Mouse (Mus musculus) layer of hippocampus, adult 9-11 months (tissue): ENCODE results near the gene Agrn.

Experiments
- DNase-seq: peaks from one replicate; pipeline ENCODE4 v3.0.0; 2022

The Agrn gene

DNA sequence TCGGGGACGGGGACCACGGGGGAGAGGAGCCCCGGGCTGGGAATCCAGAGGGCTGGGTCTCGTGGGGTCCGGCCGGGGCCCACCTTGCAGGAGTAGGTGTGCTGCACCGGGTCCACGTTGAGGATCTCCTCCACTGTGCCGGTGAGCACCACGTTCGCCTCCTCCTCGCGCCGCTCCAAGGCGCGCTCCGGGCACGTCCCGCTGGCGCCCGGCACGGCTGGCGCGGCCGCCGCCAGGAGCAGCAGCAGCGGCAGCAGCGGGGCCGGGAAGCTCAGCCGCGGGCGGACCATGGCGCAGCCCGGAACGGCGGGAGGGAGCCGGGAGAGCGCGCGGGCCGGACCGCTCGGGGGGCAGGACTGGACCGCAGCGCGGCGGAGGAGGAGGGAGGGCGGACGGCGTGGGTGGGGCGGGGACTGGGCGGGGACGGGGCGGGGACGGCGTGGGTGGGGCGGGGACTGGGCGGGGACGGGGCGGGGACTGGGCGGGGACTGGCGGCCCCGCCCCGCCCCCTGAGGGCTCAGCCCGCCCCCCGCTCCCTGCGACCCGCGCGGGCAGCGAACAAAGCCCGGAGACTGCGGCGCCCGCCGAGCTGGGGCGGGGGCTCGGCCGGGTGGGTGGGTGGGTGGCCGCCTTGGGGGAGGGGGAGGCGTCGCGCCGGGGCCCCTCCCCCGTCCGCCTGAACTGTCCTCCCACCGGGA lies at the start of gene Agrn:
Gene Agrn, minus strand, starts transcription at position 358 of the 698 bp plus-strand sequence.
- peak; percentile 42 for DNase-seq

DNA sequence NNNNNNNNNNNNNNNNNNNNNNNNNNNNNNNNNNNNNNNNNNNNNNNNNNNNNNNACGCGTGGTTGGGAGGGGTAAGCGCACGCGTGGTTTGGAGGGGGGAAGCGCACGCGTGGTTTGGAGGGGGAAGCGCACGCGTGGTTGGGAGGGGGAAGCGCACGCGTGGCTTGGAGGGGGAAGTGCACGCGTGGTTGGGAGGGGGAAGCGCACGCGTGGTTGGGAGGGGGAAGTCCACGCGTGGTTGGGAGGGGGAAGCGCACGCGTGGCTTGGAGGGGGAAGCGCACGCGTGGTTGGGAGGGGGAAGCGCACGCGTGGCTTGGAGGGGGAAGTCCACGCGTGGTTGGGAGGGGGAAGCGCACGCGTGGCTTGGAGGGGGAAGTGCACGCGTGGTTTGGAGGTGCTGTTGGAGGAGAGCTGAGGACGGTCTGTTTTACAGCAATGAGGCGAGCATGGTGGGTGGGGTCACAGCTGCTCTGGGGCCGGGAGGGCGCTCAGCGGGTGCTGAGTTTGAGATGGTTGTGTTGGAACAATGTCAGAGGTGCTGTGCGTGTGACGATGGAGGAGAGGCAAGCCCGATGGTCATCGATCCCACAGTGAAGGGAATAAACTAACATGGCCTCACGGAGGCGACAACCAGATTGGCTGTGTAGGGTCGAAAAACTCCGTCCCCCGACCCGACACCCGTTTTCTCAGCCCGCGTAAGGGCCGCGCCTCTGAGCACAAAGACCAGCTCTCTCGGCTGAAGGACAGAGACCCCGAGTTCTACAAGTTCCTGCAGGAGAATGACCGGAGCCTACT lies 39.6 kb upstream of the Agrn start:
- no peak for DNase-seq

DNA sequence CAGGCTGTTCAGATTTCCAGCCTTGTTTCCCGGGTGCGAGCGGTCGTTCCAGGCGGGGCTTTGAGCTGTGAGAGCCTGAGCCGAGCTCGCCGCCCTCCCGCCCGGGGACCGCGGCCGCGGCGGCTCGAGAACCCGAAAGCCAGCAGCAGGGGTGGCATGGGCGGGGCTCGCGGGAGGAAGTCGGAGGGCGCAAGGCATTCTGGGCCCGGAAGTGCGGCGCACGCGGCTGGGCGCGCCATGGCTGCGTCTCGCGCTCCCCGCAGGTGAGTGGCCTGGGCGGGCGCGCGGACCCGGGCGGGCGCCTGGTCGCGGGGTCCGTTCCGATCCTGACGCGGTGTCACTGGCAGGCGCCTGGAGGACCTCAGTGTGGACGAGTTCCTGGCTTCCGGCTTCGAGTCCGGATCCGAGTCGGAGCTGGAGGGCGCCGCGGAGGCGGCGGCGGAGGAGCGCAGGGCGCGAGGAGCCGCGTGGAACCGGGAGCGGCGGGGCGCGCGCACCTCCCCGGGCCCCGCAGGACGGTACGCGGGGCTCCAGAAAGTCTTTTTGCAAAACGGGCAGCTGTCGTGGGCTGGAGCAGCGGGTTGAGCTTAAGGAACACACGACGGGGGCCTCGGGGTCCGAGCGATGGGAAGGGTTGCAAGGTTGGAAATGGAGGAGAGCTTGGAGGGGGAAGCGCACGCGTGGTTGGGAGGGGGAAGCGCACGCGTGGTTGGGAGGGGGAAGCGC lies 38.7 kb upstream of the Agrn start, which contains the start of gene Noc2l:
Gene Noc2l, plus strand, starts transcription at position 203 of the 726 bp plus-strand sequence.
- peak; percentile 88 for DNase-seq

DNA sequence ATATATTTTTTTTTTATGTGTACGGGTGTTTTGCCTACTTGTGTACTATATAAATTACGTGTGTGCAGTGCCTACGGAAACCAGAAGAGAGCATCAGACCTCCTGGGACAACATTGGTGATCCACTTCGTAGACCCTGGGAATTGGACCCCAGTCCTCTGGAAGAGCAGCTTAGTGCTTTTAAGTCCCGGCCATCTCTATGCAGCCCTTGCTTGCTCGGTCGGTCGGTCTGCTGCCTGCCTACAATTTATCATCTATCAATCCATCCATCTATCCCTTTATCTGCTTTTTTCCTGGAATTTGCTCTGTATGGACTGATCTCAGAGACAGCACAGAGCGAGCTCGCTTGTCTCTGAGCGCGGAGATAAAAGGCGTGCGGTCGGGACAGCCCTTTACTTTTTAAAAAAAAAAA lies 38.1 kb upstream of the Agrn start:
- no peak for DNase-seq

DNA sequence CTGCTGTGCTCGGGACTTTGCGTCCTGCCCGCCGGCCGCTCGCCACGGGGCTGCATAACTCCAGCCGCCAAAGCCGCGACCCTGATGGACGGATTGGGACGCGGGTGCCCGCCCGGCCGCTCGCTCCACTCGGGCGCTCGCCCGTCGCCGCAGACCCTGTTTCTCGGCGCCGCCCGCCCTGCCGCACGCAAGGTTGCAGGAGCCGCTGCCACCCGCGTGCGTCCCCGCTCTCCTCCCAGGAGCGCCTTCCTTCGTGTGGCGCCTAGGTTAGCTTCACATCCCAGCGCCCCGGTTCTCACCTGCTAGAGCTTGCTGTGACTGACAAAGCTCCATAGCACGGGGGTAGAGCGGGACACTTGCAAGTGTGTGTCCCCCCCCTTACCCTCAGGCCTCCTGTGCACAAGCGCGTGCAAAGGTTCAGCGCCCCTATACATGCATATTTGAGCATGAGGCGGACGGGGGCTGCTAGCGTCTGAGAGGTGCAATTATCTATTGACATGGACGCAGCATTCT lies 37.5 kb upstream of the Agrn start, which contains the start of gene Plekhn1:
Gene Plekhn1, minus strand, starts transcription at position 157 of the 513 bp plus-strand sequence.
- DNase-seq = peak; percentile 67

DNA sequence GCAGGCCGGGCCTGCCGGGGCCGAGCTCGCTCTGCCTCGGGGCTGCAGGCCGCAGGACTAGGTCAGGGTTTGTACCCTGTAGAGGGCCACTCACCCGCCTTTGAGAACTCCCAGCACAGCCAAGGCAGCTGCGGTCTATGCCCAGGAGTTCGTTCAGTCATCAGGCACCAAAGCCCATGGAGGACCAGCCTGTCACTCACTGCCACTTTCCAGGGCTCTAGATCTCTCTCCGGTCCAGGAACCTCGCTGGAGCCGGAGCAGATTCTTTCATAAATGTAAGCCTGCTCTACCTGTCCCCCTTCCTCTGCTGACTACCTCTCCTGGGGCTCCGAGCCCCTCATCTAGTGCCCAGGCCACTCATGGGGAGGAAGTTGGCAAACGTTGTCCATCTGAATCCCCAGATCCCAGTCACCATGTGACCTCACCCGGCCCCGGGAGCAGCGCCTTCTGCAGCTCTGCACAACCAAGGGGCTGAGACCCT lies 36.8 kb upstream of the Agrn start:
- no peak for DNase-seq

DNA sequence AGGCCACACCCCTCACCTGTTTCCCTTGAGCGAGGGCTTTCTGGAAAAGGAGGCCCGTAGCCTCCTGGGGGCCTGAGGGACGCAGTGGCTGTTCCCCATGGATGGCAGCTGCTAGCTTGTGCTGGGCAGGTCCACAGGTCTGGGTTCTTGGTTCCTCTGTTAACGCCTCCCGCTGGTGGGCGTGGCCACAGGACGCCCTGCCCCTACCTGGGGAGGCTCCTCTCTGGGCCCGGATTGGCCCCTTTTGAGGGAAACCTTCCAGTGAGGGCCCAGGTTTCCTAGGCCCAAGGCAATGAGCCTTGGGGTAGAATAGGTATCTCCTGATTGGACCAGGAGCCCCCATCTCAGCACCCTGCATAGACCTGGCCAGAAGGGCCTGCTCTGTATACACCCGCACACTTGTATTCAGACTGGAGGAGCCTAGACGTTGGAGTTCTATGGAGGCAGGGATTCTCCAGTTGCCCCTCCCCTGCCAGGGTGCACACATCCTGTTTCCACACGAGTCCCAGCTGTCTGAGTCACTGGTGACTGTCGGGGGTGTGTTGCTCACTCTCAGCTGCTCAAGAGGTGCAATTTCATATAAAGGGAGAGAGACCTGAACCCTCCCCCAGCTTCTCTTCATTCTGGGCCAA lies 31.2 kb upstream of the Agrn start:
- no peak for DNase-seq

DNA sequence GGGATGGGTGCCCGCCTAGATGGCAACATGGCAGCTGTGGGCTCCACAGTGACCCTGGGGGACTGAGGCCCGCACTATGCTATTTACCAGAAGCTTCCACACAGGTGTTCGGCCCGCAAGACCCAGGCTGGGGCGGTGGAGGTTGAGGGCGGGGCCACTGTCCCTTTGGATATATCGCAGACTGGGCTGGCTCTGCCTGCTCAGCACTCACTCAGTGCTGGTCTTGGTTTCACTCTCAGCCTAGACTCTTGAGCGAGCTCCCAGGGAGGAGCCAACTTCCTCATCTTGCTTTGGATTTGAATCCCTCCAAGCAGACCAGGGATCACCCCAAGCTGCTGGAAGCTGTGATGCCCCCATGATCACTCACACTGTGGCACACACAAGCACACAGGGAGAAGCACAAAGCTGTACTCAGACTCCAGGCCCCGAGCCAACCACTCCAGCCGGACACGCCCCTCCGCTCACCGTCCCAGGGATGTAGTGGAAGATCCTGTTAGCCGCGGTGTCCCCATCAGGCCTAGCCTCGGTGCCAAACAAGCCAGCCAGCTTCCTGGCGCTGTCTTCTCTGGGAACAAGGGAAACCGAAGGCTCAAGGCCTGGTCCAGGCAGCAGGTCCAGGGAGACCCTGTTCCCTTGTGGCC lies 30.6 kb upstream of the Agrn start:
- no peak for DNase-seq

DNA sequence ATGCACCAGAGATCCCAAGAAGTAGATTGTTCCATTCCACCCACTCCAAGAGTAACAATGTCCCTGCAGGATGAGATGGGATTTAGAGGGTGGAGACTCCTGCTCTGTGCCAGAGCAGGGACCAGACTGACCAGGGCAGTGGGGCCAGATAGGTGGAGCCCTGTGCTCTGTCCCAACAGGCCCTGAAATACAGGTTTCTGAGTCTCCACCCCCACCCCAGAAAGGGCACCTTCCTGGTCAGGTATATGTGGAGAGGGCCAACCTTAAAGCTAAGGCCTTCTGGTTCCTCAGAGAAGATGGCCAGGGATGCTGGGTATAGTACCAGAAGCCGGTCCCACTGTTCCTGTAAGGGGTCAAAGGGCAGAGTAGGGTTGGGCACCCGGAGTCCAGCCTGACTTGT lies 27.0 kb upstream of the Agrn start:
- DNase-seq = no peak

DNA sequence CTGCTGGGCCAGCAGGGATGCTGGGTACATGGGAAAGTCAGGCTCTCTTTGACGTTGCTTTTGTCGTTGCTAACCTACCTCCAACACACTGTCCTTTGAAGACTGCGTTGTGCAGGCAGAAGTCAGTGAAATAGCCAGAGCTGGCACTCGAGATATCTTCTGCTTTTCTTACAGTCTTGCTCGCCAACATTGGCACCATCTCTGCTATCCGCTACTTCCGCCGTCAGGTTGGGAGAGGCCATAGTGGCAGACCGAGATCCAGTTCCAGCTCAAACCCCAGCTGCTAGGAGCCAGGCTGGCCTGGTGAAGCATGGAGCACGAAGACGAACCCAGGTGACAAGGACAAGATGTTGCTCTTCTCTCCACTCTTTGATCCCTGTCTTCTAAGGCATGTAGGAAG lies 22.6 kb upstream of the Agrn start:
- no peak for DNase-seq

DNA sequence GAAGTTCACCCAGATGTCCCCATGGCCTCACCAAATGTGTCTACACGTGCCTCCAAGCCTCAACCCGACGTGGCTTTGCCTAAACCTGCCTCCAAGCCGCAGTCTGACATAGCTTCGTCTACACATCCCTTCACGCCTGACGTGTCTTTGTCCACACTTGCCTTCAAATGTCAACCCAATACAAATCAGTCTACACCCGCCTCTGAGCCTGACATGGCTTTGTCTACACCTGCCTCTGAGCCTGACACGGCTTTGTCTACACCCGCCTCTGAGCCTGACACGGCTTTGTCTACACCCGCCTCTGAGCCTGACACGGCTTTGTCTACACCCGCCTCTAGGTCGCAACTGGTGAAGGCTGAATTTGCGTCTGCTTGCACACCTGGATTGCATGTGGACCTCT lies 20.6 kb upstream of the Agrn start:
- no peak for DNase-seq

DNA sequence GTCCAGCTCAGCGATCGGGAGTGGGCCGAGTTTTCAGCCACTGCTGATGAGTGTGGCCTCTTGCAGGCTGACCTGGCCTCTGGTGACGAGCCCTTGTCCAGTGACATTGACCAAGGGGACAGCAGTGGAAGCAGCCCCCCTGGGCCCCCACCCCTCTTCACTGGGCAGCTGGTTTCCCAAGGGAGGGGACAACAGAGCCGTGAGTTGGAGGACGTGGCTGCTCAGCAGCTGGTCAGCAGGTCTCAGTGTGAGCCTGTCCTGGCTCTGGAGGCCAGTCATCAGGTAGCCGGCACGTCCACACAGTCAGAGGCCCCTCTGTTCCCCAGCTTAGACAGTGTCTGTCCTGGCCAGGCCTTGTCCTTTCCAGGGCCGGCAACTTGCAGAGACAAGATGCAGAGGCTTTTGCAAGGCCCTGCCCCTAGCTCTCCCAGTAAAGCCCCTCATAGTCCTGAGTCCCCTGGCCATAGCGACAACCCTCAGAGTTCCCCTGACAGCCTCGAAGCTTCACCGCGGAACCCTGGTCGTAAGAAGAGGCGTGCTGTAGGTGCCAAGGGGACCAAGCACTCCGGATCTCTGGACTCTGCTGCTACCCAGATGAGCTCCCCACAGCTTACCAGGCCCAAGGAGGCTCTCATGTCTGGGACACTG lies 19.9 kb upstream of the Agrn start:
- DNase-seq = no peak

DNA sequence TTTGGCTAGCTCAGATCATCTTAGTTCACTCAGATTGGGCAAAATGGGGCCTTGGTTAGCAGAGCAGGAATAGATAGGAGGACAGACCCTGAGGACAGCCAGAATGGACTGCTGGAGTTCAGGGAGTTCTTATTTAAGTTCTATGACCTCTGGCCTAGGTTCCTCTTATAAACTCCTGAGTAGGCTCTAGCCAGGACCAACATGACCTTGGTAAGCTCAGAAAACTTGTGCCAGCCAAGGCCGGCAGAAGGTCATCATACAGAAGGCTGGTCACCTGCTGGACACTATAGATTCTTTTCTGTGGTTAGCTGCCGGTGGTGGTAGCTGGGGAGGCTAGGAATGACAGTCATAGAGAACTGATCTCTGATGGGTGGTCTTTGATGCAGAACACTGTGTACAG lies 18.9 kb upstream of the Agrn start:
- DNase-seq = no peak

DNA sequence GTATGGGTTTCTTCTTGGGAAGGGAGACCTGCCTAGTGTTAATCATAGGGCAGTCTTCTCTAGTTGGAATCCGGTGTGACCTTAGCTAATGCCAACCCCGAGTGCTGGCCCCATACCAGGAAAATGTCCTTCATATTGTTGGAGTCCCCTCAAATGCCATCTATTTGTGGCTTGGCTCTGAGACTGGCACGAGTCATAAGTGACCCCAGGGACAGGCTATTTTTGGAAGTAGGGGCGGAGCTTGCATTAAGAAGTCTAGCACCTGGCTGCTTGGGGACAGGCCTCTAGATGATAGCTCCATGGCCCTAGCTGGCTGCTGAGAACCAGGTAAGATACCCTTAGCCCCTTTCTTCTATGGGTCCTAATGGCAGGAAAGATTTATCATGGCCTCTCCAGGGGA lies 18.4 kb upstream of the Agrn start, which contains the start of gene Perm1:
Gene Perm1, plus strand, starts transcription at position 220 of the 400 bp plus-strand sequence.
- DNase-seq = no peak

DNA sequence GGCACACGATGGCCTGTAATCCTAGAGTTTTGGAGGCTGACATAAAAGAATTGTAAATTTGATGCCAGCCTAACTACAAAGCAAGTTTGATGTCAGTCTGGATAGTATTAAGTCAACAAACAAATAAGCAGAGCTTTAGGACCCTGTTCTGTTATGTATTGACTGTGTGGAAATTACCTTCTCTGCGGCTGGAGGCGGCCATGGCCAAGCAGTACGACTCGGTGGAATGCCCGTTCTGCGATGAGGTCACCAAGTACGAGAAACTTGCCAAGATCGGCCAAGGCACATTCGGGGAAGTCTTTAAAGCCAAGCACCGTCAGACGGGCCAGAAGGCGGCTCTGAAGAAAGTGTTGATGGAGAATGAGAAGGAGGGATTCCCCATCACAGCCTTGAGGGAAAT lies 15.8 kb upstream of the Agrn start:
- no peak for DNase-seq

DNA sequence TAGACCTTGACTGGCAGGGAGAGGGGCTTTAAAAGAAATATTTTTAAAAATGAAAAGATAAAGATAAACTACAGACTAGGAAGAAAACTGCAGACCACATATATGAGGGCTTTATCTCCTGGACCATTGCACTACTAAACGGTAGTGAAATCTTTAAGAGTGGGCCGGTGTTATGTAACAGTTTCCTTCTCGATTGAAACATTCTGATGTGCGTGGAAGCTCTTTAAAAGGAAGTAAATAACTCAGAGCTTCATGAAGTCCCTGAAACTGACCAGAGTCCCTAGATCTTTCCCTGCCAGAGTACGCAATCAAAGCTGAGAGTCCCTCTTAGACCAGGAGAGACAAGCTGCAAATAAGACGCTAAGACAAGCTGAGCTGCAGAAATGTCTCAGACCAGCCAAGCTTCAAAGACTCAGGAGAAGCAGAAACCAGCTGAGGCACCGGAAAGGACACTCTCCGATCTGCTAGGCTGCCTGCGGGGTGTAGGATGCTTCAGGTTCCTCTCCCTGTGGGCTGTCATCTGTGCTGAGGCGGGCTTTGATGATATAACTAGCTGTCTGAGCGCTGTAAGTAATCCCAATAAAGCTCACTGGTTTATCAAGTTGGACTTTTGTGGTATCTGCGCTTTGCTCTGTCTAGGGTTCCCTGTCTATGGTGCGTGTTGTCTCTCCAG lies 12.8 kb upstream of the Agrn start:
- DNase-seq = no peak

DNA sequence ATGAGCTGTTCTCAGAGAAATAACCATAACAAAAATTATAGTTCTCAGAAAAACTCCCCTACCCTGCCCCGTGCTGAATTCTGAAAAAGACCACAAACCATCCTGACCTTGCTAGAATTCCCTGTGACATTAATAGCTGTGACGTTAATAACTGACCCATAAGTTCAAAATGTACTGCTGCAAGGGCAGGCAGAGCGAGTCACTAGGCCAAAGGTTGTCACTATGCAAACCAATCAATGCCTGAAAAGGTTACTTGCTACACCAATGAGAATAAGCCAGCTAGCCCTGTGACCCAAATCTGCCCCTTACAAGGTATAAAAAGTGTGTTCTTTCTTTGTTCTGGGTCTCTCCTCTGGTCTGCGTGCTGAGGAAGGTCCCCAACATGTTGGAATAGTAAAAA lies 11.6 kb upstream of the Agrn start:
- no peak for DNase-seq

DNA sequence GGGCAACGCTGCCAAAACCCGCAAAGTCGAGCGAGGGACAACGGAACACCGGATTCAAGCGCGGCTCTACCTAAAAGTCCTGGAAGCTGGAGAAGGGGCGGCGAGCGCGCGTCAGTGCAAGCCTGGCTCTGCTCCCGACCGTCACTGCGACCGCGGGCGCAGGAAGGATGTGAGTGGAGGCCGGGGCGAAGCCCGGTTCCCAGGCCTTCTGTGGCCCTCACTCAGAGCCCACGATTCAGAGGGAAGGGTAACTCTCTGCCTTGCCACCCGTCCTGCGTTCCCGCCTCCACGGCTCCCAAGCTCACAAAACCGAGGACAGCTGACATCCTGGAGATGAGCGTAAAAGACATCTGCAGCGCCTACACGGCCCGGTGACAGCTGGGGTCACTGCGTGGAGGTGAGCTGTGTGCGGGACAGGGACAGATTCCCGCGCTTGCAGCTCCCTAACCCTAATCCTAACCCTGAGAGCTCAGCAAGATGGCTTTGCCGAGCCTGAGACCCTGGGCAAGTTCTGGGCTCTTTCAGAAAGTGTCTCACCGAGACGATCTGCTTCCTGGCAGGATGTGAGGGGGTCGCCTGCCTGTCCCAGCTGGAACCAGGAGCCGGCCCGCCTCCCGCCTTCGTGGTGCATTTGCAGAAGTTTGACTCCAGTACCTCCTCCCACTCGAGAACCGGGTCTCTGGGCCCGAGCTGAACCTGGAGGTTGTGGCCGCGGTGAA lies 6.3 kb upstream of the Agrn start:
- no peak for DNase-seq

DNA sequence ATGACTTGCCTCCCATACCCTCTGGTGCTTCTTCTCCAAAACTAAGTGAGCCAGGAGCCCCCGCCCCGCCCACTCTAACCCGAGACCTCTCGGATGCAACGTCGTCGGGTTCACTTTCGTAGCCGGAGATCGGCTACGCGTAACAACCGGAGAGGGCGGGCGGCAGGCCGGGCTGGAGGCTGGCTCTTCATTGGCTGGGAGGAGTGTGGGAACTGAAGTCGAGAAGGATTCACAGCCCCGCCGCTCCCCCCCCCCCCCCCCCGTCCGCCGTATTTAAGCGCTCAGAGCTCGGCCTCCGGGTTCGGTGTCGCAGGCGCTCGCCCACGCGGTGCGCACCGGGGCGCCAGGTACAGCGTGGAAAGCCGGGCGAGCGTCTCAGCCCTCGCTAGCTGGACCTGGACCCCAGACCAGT lies 5.7 kb upstream of the Agrn start, which contains the start of gene AW011738:
Gene AW011738, plus strand, starts transcription at position 304 of the 412 bp plus-strand sequence.
- peak; percentile 74 for DNase-seq

DNA sequence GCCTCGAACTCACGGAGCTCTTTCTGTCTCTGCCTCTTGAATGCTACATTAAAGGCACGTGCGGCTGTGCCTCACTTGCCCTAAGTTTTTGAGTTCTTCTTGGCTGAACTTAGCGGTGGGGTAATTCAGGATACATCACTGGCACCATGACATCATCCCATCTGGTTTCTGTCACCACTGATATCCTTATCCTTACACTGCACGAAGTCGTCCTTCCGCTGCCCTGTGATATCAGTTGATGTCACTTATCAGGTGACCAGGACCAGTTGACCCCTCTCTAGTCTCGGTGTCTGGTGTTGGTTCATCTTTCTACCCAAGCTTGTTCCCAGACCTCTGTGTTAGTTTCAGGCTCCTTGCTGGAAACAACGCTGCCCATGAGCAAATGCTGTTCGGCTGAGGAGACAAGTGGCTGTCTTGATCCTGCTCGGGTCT lies 5.2 kb upstream of the Agrn start:
- DNase-seq = no peak
